Mouse (Mus musculus) neural tube, embryonic 15.5 days (tissue): Measurements from ENCODE around the gene Fgfr2. TPM values are rescaled to one million over a fixed set of nuclear protein-coding genes. Genes with fewer than 3 reads are reported as not detected.

Experiments used
- ATAC-seq: fragments of 200-750 bp; cut with Nextera tagmentation; 2 replicates; pipeline ENCODE4 v1.8.0; 2017; ENCODE audit warnings: mild to moderate bottlenecking, moderate TSS enrichment, moderate library complexity; ENCODE audit not compliant: low FRiP score
- H3K27ac ChIP-seq: fragments of 300-500 bp; sonication (generic); replicated peaks from 2 replicates; pipeline ENCODE4 v1.5.1; 2015; ENCODE audit warnings: mild to moderate bottlenecking, inconsistent platforms
- H3K27me3 ChIP-seq: fragments of 300-500 bp; sonication (generic); replicated peaks from 2 replicates; pipeline ENCODE4 v1.6.1; 2015; ENCODE audit warnings: inconsistent platforms
- H3K36me3 ChIP-seq: fragments of 300-500 bp; sonication (generic); 2 replicates; pipeline ENCODE4 v1.6.1; 2015; ENCODE audit warnings: inconsistent platforms
- H3K4me1 ChIP-seq: fragments of 300-500 bp; sonication (generic); 2 replicates; pipeline ENCODE4 v1.6.1; 2015; ENCODE audit warnings: inconsistent platforms
- H3K4me2 ChIP-seq: fragments of 300-500 bp; sonication (generic); 2 replicates; pipeline ENCODE4 v1.6.1; 2015; ENCODE audit warnings: inconsistent platforms, mild to moderate bottlenecking, moderate library complexity
- H3K4me3 ChIP-seq: fragments of 300-500 bp; sonication (generic); replicated peaks from 2 replicates; pipeline ENCODE4 v1.5.1; 2015; ENCODE audit warnings: mild to moderate bottlenecking, inconsistent platforms
- H3K9ac ChIP-seq: fragments of 300-500 bp; sonication (generic); replicated peaks from 2 replicates; pipeline ENCODE4 v1.6.1; 2015; ENCODE audit warnings: mild to moderate bottlenecking, inconsistent platforms
- H3K9me3 ChIP-seq: fragments of 300-500 bp; sonication (generic); replicated peaks from 2 replicates; pipeline ENCODE4 v1.6.1; 2016; ENCODE audit warnings: inconsistent platforms
- WGBS: fragments of 180-500 bp; shearing (Covaris S2); methylation state at CpG from one replicate; pipeline ENCODE4 v1.1.7; 2015; ENCODE audit warnings: mixed read lengths; 5-methylcytosine and 5-hydroxymethylcytosine counted together
- polyA plus RNA-seq: library from polyadenylated mRNA; unstranded; fragments of >200 nt; fragmentation: Nextera tagmentation; extraction: Ambion mirVana; gene quantifications from 2 replicates; pipeline ENCODE4 v1.2.1, GENCODE M21; 2015

Fgfr2 gene
- polyA plus RNA-seq, 1 experiment from 2014 or later: 21.2 TPM

GRCm38 (mm10) chr7:133074462-133075133, 48.6 kb downstream of the Fgfr2 start:
- WGBS: 26% methylated on average over 10 of the region's 10 CpGs
- Histone ChIP-seq H3K27ac (0 out of 2 replicates have a peak overlapping the region, but pooled peaks have one; percentile 28), H3K9me3 (no peaks in the 10 kb centered on the region), H3K27me3 (no peaks in the 10 kb centered on the region), H3K4me3 (no peak overlapping the region), H3K4me1 (peaks cover 53% of the 10 kb centered on the region), H3K9ac (no peak overlapping the region), H3K4me2 (no peak overlapping the region), H3K36me3 (no peaks in the 10 kb centered on the region)
- ATAC-seq: no peak

GRCm38 (mm10) chr7:133073147-133073651, 50.0 kb downstream of the Fgfr2 start:
- H3K36me3 ChIP-seq: no peaks in the 10 kb centered on the region
- peaks cover 67% of the 10 kb centered on the region for H3K4me1 ChIP-seq
- no peak overlapping the region for H3K4me3 ChIP-seq
- no peaks in the 10 kb centered on the region for H3K9me3 ChIP-seq
- ATAC-seq: no peak
- H3K27ac ChIP-seq: no peak overlapping the region
- H3K27me3 ChIP-seq: no peaks in the 10 kb centered on the region
- 30% methylated on average over 9 of the region's 9 CpGs for WGBS
- no peak overlapping the region for H3K4me2 ChIP-seq
- no peak overlapping the region for H3K9ac ChIP-seq

- Histone ChIP-seq H3K27me3 (no peaks in the 10 kb centered on the region), H3K36me3 (no peaks in the 10 kb centered on the region), H3K9ac (no peak overlapping the region), H3K9me3 (no peaks in the 10 kb centered on the region), H3K4me1 (peaks cover 74% of the 10 kb centered on the region), H3K27ac (no peak overlapping the region), H3K4me3 (no peak overlapping the region), H3K4me2 (no peak overlapping the region)
- no peak for ATAC-seq
- WGBS: 37% methylated on average over 4 of the region's 4 CpGs
These were observed 50.6 kb downstream of the Fgfr2 start for GRCm38 (mm10) chr7:133072535-133072934.

DNA sequence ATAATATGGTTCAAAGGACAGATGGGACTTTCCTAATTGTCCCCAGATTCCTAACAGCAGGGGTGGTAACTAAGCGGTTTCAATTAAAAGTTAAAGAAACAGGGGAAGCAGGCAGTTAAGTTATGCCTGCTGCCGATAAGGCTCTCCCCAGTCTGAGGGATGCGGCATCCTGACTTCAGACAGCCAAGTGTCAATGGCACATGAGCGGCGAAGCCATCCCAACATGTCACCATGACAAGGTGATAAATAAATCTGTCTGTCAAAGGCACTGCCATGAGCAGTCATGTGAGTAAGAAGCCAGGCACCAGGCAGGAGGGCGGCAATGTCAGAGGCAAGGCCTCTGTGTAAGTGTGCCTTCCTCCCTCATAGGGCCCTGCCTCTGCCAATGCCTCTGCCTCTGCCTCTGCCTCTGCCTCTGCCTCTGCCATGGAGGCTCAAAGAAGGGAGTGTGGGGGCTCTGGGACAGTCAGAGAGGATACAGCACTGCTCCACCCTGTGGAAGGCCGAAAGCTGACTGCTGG, 55.8 kb downstream of the Fgfr2 start:
- 26% methylated on average over 7 of the region's 7 CpGs for WGBS
- Histone ChIP-seq H3K4me1 (peaks cover 66% of the 10 kb centered on the region), H3K9me3 (no peaks in the 10 kb centered on the region), H3K27ac (peak overlapping the region; percentile 49), H3K27me3 (no peaks in the 10 kb centered on the region), H3K36me3 (no peaks in the 10 kb centered on the region), H3K4me3 (no peak overlapping the region), H3K9ac (no peak overlapping the region), H3K4me2 (no peak overlapping the region)
- peak; percentile 53; the same call in 1 of the 2 replicates for ATAC-seq

- no peaks in the 10 kb centered on the region for H3K9me3 ChIP-seq
- H3K4me2 ChIP-seq: no peak overlapping the region
- peak overlapping the region; percentile 49 for H3K27ac ChIP-seq
- H3K27me3 ChIP-seq: no peaks in the 10 kb centered on the region
- WGBS: 24% methylated on average over 6 of the region's 6 CpGs
- peaks cover 60% of the 10 kb centered on the region for H3K4me1 ChIP-seq
- no peaks in the 10 kb centered on the region for H3K36me3 ChIP-seq
- no peak overlapping the region for H3K4me3 ChIP-seq
- ATAC-seq: peak; percentile 53; the same call in 1 of the 2 replicates
- no peak overlapping the region for H3K9ac ChIP-seq
These were observed 56.4 kb downstream of the Fgfr2 start for GRCm38 (mm10) chr7:133066776-133067175.

- WGBS: 78% methylated on average over 3 of the region's 3 CpGs
- no peaks in the 10 kb centered on the region for H3K9me3 ChIP-seq
These were observed 61.1 kb downstream of the Fgfr2 start for GRCm38 (mm10) chr7:133062055-133062454.

GRCm38 (mm10) chr7:133060170-133060569, 63.0 kb downstream of the Fgfr2 start:
- H3K4me3 ChIP-seq: no peak overlapping the region
- H3K4me1 ChIP-seq: peaks cover 20% of the 10 kb centered on the region
- no peaks in the 10 kb centered on the region for H3K27me3 ChIP-seq
- H3K4me2 ChIP-seq: no peak overlapping the region
- no peak overlapping the region for H3K9ac ChIP-seq
- no peaks in the 10 kb centered on the region for H3K9me3 ChIP-seq
- no peaks in the 10 kb centered on the region; the same call in 1 of the 2 replicates for H3K36me3 ChIP-seq
- no peak for ATAC-seq
- WGBS: 78% methylated on average over 6 of the region's 6 CpGs
- H3K27ac ChIP-seq: no peak overlapping the region

More at GRCm38 (mm10) chr7:133062055-133062454, 61.1 kb downstream of the Fgfr2 start:
- Histone ChIP-seq H3K4me3 (no peak overlapping the region), H3K27me3 (no peaks in the 10 kb centered on the region), H3K36me3 (no peaks in the 10 kb centered on the region), H3K9ac (no peak overlapping the region), H3K4me1 (peaks cover 33% of the 10 kb centered on the region), H3K4me2 (no peak overlapping the region), H3K27ac (no peak overlapping the region)
- no peak for ATAC-seq

- peaks cover 4% of the 10 kb centered on the region; the same call in 1 of the 2 replicates for H3K36me3 ChIP-seq
- no peak overlapping the region for H3K4me2 ChIP-seq
- 0 out of 2 replicates have a peak, but pooled peaks have one; percentile 56 for ATAC-seq
- H3K4me1 ChIP-seq: peaks cover 20% of the 10 kb centered on the region
- no peak overlapping the region for H3K27ac ChIP-seq
- WGBS: 39% methylated on average over 9 of the region's 9 CpGs
- H3K27me3 ChIP-seq: no peaks in the 10 kb centered on the region
- H3K9me3 ChIP-seq: no peaks in the 10 kb centered on the region
- no peak overlapping the region for H3K9ac ChIP-seq
- H3K4me3 ChIP-seq: no peak overlapping the region
These were observed 63.5 kb downstream of the Fgfr2 start for GRCm38 (mm10) chr7:133059517-133060104.

DNA sequence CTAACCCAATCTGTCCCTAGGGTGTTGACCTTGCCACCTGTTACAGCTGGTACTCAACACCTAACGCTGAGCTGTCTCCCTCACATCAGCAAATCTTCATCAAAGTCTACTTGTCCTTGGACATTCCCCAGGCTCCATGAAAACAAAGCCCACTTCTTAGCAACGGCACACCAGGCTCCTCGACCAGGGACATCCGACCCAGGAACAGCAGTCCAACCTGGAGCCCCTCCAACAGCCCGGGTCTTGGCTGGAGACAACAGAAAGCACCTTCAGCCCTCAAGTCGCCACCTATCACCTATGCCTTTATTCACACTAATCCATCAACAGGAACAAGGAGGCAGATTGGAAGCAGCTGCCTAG, 64.0 kb downstream of the Fgfr2 start:
- no peaks in the 10 kb centered on the region for H3K27me3 ChIP-seq
- peaks cover 4% of the 10 kb centered on the region; the same call in 1 of the 2 replicates for H3K36me3 ChIP-seq
- no peaks in the 10 kb centered on the region for H3K9me3 ChIP-seq
- H3K4me1 ChIP-seq: peaks cover 20% of the 10 kb centered on the region
- H3K4me2 ChIP-seq: no peak overlapping the region
- 83% methylated on average over 6 of the region's 6 CpGs for WGBS
- H3K4me3 ChIP-seq: no peak overlapping the region
- no peak for ATAC-seq
- no peak overlapping the region for H3K9ac ChIP-seq
- no peak overlapping the region for H3K27ac ChIP-seq

DNA sequence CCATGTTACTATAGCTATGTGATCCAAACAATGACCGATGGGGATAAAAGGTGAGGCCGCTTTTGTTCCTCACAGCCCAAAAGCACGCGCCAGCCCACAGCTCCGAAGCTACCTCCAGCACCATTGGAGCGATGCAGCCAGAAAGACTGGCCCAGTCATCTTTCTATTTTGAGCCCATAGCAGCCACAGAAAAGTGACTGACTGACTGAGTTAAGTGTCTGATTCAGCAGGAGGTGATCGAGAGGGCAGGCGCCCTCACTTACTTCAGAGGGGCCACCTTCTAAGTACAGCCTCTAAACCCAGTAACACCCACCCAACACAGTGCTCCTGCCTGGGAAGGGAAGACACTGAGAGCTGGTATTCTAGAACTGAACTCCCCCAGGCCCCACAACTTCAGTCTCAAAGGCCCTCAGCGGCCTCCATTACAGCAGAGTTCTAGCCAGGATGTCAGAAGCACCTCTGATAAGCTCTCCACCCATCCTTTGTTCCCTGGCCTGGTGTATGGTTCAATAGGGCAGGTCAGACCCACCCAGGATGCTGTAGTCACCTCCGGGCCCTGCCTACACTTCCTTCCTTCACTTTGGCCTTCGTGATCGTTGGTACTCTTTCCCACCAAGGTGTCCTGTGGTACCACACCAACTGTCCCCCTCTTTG, 64.5 kb downstream of the Fgfr2 start:
- no peak overlapping the region for H3K9ac ChIP-seq
- H3K4me1 ChIP-seq: peaks cover 20% of the 10 kb centered on the region
- no peaks in the 10 kb centered on the region for H3K9me3 ChIP-seq
- H3K36me3 ChIP-seq: peaks cover 4% of the 10 kb centered on the region; the same call in 1 of the 2 replicates
- no peak overlapping the region for H3K4me3 ChIP-seq
- WGBS: 91% methylated on average over 12 of the region's 12 CpGs
- H3K27ac ChIP-seq: no peak overlapping the region
- ATAC-seq: no peak
- no peaks in the 10 kb centered on the region for H3K27me3 ChIP-seq
- H3K4me2 ChIP-seq: no peak overlapping the region

GRCm38 (mm10) chr7:133056924-133057323, 66.2 kb downstream of the Fgfr2 start:
- H3K27me3 ChIP-seq: no peaks in the 10 kb centered on the region
- ATAC-seq: no peak
- H3K4me1 ChIP-seq: peaks cover 23% of the 10 kb centered on the region
- no peak overlapping the region for H3K4me2 ChIP-seq
- WGBS: 83% methylated on average over 8 of the region's 8 CpGs
- no peak overlapping the region for H3K4me3 ChIP-seq
- no peak overlapping the region for H3K27ac ChIP-seq
- no peak overlapping the region for H3K9ac ChIP-seq
- H3K36me3 ChIP-seq: peaks cover 4% of the 10 kb centered on the region; the same call in 1 of the 2 replicates
- no peaks in the 10 kb centered on the region for H3K9me3 ChIP-seq
